Mouse (Mus musculus) layer of hippocampus, postnatal 14 days (tissue): Measurements from ENCODE around the gene Avil. TPM values are rescaled to one million over a fixed set of nuclear protein-coding genes. Genes with fewer than 3 reads are reported as not detected.

Experiments used
- DNase-seq, 2 experiments: peaks; one replicate each; pipeline ENCODE4 v3.0.0; 2021 to 2022; ENCODE audit warnings: low spot score in 2 of 2, mixed read lengths in 1 of 2
- long read RNA-seq, 2 experiments: library from polyadenylated mRNA; stranded (forward); transcript quantifications; one replicate each; pipeline ENCODE4 v2.0.0; 2021
- total RNA-seq, 2 experiments: library from RNA; stranded (reverse); gene quantifications; 2 replicates each; pipeline ENCODE4 v1.2.3; 2021

Avil gene
- total RNA-seq, result under 1 TPM; 0.48 to 0.62 TPM
- long read RNA-seq, experiment 1, result 0 reads
- long read RNA-seq, experiment 2, result 0 reads

DNA sequence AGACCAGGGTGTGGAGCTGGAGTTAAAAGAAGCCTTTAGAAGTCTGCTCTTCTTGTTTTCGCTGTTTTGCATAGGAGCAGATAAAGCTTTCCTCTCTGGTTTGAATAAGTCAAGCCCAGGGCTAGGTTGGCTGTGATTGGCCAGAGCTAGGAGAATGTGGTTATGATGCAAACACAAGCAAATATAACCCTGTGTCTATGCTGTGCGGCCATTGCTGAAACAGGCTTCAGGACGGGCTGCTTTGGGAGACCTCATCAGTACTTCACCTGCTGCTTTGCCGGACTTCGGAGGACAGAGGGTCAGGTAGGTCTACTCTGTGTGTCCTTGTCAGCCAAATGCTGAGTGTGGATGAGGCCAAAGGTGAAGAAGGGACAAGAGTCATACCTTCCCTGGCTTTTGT, at the start of gene Avil:
Avil (plus strand) TSS at position 181 of the 400 bp plus-strand sequence.
- no peak for DNase-seq

DNA sequence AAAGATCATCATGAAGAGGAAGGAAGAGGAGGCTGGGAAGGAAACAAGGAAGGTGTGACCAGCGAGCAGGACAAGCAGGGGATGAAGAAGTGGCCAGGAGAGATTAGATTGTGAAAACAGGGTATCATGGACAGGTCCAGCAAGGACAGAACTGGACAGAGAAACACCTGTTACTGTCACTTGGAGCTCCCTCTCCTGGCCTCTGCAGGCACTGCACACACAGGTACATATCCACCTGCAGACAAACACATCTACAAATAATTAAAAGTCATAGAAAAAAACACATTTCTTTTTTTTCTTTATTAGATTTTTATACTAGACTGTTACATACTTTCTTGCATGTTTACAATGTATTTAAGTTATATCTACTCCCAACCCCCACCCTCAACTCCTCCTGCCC, 48.1 kb upstream of the Avil start:
- DNase-seq, result no peak

DNA sequence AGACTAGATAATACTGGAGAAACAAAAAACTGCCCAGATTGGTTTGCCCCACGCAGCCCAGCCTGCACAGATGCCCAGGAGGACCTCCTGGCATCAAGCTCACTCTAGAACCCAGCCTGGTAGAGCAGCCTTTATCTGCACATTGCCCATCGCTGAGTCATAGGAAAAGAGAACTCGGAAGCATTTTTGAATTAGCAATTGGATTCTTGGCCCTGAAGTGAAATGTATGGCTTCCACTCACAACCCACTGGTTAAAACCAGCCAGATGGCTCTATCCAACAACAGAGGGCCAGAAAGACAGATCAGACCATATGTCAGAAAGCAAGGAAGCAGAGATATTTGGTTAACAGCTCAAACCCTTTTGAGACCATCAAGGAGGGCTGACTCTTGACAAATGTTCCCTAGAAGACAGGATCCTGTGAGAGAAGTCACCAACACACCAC, 47.5 kb upstream of the Avil start:
- peak; percentile 39 to 63 for DNase-seq

DNA sequence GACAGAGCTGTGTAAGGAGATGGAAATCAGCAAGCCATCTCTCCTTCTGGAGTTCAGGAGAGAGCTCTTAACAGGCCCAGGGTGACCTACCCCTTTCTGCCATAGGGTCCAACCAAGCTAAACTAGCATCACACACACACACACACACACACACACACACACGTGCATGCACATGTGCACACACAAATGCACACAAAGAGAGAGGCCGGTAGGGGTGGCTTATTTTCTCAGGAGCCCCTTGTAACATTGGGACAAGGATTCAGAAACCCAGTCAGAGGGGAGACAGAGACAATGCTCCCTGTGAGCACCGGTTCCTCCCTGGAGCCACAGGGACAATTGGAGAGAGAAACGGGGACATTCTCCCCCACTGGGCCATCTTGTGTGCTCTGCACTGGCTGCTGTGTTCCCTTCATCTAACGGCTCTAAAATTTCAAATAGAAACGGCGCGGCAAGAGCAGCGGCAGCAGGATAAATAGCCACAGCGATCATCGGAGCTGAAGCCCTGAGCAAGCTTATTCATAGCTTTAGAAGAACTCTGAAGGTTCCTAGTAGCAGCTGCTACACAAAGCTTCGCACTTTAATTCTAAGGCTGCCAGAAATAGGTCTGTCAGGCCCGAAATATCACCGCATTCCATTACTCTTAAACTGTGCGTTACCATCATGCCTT, 43.7 kb upstream of the Avil start:
- peak; percentile 35 to 69 for DNase-seq

DNA sequence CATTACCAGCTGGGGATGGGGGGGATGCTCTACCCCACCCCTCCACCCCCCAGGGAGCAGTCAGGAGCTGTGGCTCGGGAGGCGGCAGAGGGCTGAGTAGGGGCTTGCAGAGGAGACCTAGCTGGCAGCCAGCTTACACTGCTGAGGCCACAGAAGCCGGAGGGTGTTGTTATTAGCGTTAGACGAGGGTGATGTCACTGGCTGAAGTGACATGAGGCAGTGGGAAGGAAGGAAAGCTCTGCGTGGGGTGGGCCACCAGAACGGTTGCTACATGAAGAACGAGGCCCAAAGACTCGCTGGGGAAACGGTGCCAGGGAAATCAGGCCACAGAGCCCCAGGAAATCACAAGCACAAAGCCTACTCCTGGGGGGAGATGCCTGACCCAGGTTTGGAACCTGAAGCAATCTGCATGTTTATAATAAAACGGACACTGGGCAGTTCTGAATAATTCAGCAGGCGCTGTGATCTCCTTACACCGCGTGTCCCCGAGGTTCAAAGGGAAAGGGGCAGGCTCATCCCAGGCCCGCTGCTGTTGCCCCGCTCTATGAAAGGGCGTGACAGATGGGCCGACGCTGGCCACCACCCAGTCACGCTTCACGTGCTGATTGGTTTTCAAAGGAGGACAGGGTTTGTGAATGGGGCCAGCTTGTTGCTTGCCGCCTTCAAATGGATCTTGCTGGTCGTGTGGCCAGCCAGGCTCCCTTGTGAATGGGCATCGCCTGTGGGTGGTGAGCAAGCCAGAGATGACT, 43.0 kb upstream of the Avil start:
- DNase-seq, result peak; percentile 78

DNA sequence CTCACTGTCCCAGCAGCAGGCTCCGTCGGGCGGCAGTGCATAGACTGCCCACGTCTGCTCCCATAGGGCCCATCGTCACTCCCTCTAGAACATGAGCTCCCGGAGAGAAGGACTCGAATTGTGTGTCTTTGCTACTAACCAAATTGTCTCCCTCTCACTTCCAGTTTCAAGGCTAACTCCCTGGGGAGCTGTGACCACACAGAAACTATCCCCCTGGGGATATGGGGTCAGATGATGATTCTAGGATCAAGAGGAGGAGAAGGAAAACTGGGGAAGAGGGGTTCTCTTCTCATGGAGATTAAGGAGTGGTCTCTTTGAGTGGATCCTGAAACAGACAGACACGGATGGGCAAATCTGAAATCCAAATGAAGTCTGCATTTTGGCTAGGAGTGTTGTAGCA, 40.0 kb upstream of the Avil start:
- DNase-seq, result no peak

DNA sequence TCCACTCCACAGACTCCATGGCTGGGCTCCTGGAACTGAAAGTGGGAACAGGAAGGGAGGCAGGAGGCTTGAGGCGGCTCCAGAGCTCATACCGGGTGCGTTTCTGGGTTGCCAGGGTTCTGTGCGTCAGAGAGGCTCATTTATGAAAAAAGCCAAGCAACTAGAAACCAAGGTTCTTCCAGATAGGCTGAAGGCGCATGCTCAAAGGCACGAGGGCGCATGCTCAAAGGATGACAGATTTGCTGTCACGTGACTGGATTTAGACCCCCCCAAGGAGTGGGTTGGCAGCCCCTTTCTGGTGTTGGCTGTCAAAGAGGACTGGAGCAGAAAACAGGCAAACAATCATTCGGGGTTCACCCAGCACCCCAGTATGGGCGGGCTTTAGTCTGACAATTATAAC, 38.8 kb upstream of the Avil start:
- DNase-seq, result peak; percentile 81 to 91

DNA sequence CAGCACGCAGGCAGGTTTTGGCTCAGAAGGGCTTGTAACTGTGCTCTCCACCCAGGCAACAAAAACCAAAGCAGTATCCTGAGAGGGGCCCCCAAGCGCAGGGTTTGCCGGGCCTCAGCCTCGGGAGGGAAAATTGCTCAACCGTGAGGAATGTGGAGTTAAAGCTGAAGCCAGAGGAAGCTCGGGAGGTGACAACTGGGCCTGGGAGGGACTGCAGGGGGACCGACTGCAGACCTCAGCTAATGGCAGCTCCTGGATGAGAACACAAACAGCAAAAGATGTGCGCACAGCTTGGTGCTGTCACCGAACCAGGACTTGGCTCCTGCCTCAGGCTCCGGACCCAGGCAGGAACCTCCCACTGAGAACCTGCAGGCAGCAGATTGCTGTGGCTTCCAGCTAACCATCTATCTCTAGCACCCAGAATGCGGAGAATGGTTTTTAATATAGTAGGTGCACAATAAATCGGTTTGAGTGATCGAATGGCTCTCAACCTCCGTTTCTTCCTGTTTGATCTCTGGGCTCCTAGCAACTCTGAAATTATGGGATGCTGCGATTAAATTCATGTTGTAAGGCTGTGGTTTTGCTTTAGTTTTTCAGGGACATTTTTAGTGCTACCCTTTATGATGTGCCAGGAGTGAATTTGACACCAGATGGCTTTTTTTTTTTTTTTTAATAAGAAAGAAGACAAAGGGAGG, 38.1 kb upstream of the Avil start:
- DNase-seq, result peak; percentile 66 to 72

DNA sequence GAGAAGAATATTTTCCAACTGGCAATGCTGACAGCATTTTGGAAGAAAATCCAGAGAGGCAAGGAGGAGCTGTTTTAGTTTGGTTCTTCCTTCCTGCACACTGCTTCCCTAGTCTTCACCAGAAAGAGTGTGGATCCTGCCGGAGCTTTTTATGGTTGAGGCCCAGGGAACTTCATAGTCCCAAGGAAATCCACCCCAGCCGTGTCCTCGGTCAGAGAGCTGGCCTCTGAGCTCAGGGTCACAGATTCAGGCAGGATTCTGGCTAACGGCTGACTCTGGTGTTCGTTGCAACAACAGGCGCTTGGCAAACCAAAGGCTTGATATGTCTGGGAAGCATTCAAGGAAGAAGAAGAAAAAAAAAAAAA, 37.6 kb upstream of the Avil start:
- DNase-seq, result no peak

DNA sequence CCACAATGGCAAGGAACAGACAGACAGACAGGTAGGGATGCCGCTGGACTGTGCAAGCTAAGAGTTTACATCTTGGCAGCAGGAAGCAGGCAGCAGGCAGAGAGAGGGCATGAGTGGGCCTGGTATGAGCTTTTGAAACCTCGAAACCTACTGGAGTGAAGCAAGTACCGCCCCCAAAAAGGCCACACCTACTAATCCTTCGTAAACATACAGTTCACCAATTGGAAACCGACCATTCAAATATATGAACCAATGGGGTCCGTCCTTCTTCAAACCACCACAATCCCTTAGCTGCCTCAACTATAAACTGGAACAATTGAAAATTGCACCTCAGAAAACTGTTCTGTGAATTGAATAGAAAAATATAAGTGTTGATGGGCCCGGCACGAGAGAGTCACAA, 36.7 kb upstream of the Avil start:
- no peak for DNase-seq

DNA sequence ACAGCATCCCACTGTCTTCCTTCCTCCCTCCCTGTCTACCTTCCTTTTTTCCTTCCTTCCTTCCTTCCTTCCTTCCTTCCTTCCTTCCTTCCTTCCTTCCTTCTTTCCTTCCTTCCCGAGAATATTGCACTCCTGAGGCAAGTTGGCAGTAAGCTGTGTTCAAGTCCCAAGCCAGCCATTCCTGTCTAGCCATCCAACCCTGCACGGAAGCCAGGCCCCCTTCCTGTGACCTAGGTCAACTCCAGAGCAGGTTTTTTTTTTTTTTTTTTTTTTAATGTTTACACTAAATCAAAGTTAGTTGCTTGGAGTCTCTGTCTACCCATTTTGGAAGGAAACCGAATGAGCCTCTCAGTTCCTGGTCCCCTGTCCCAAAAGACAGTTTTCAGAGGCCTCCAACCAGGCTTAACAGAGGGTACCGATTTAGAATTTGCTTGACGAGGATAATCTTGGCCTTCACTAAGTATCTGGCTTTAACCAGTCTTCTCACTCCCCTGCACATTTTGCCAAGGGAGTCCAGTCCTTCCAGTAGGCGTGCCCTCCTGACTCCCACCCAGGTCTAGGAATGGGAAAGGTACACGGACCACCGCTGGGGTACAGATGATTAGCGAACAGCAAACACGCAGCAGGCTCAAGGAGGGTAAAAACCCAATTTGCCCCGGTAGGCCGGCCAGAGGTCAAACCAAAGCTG, 29.0 kb upstream of the Avil start:
- no peak for DNase-seq

DNA sequence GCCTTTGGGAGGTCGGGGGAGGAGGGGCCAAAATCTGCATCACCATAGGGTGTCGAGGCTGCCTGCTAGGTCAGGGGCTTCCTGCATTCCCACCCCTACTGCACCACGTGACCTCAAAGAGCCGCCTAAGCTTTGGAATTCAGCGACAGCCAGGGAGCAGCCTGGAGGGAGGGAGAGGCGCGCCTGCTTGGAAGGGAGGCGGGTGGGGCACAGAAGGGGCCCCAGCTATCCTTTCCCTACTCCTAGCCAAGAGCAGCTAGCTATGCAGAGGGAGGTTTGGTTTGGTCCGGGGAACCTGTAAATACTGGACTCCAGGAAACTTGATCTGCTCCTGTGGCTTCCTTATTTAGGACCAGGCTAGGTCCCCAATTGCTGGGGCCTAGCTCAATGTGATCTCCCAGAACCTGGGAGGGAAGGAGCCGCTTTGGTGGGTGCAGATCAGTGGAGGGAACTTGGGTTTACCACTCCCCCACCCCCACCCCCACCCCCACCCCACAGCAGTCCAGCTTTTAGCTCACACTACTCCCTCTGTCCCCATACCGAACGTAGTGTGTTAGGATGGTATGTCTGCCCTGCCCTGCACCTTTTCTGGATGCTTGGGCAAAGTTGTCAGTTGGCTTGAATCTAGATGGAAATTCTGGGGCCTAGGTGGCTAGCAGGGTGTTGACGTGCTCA, 28.3 kb upstream of the Avil start:
- no peak for DNase-seq

DNA sequence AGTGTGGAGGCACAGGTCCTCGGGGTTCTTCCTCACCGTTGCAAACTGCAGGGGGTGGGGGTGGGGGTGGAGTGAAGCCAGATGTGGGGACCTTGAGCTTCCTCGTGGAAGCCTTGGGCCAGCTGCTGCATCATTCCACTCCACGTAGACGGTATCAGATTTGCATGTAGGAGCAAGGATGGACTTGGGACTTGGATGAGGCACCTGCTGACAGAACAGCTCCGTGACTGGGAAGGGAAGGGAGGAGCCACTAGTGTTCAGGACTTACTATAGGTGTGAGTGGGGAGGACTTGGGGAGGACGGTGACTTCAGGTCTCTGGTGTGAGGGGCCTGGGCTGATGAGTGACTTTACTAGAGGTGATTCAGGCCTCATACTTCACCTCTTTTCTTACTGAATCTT, 27.5 kb upstream of the Avil start:
- no peak for DNase-seq

DNA sequence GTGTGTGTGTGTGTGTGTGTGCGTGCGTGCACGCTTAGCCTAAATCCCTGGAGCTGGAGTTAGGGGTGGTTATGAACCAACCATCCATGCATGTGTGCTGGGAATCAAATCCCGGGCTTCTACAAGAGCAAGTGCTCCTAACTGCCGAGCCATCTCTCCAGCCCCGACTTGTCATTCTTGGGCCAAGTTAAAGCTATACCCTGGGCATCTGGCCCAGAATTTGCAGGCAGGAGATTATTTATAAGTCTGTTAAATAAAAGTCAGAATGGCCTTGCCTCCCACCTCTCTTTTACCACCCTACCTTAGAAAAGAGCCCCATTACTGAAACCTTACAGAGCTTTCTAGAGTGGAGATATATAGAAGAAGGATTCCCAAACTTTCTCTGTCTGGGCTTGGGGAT, 24.8 kb upstream of the Avil start:
- DNase-seq, result no peak

DNA sequence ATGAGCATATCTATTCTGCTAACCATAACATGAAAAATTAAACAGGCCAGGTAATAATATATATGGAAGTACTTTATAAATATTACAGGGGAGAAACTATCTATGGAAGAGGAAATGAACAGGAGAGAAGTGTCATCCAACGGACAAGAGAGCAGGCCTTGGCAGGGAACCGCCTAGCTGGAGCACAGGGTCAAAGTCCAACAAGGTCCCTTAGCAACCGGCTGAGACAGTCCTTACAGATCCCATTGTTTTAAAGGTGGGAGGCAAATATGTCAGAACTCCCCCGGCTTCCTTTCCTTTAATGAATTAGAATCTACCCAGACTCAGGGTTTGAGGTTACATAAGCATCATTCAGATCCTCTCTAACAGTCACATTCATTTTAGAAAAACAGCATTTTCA, 23.4 kb upstream of the Avil start:
- DNase-seq, result no peak

DNA sequence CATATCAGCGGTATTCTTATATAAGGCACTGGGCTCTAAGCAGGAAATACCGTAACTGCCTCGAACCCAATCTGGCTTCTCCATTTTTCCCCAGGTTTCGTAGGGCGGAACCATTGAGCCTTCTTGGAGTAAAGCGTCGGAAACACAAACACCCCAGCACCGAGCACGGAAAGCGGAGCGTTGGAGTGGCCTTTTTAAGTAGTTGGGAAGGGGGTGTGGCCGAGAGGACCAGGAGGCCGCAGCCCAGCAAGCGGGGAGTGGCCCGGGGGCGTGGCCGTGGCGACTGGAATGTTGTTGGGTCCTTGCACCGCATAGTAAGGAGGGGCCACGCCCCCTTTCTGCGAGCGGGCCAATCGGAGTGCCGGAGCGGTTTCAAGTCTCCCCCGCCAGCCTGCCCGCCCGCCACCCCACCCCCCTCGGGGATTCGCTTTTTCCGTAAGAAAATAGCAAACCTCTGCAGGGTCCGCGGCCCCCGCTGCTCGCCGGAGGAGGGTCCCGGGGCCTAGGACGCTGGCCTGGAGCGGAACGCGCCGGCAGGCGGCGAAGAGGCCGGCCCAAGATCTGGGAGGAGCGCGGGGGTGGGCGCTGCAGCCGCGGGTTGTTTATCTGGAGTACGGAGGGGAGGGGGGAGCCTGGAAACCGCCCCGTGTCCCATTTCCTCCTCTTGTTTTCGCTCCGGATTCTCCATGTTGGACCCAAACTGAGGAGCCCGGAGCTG, 22.1 kb upstream of the Avil start, which contains the start of gene Ctdsp2:
Ctdsp2 (plus strand) TSS at position 441 of the 718 bp plus-strand sequence.
- peak; percentile 98 to 100 for DNase-seq

DNA sequence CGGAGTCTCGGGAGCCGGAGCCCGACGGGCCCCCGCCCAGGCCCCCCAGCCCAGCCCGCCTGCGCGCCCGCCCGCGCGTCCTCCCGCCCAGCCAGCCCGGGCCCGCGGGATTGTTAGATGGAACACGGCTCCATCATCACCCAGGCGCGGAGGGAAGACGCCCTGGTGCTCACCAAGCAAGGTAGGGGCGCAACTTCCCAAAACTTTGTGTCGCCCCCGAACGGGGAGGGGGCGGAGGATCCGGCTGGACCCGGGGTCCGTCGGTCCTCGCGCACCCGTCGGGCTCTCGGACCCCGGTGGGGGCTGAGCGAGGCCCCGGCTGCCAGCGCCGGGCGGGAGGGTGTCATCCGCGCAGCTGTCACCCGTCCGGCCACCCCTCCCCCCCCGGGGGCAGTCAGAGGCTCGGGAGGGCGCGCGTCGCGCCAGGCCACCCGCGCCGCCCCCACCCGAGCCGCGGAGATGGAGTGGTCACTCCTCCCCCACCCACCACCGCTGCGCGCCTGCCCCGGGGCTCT, 21.3 kb upstream of the Avil start:
- DNase-seq, result no peak

DNA sequence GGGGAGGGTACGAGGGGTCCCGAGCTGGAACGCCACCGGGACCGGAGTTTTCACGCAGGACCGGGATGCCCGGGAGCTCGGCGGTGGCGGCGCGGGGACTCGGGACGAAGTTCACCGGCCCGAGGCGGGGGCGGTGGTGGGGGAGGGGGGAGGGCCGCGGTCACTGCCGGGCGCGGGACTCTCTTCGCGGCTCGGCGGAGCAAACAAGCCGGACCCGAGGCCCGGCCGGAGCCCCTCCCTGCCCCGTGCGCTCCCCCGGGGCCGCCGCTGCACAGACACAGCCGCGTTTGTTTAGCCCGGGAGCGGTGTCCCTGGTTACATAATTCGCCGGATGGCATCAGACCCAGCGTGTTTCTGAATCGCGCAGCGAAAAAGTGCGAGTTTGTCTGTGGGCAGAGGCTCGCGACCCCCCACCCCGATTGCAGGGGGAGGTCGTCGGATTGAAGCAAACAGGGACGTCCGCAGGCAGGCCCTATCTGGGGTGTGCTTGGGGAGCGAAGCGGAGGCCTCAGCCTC, 20.8 kb upstream of the Avil start:
- DNase-seq, result peak; percentile 50 to 59

DNA sequence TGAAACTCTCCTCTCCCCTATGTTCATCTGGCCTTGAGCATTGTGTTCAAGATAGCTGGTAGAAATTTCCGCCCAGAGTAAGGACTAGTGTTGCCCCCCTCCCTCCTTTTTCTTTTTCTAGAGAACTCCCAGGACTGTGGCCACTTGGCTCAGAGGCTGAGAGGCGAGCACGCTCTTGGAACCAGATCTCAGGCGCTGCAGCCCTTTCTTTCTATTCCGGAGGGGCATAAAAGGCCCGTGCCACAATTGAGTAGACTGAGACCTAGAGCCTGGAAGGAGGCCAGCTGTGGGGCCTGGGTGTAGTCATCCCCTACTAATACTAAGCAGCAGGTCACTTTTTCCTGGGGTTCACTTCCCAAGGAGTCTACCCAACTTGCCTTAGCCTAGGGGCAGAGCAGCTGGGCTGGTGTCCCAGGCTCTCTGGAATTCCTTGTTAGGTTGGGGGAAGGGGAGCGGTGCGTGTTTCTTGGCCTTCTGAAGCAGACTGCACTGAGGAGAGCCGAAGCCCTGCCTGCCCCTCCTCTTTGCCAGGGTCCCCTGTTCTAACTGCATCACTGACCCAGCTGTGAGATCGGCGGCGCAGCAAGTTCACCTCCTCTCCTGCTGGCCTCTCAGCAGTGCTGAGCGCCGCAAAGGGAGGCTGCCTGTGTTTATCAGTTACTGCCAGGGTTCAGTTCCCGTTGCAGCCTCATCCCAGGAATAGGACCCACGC, 20.1 kb upstream of the Avil start:
- peak; percentile 68 to 80 for DNase-seq
